Mouse (Mus musculus): ENCODE data around the gene Pigv.

DNA sequence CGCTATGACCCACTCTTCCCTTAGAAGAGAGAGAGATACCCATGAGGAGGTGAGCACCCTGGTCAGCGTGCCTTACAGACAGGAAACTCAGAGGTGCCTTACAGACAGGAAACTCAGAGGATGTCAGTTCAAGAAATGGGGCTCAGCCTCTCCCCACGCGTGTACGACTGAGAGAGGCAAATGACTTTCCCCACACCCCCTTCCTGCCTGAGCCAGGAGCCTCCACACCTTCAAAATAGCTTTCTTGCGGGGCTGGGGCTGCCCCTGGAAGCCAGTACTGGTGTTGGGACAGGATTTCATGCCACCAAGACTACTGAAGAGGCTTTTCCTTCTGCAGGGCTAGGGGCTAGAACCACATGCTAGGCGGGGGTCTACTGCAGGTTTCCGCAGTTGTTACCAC, 51.8 kb downstream of the Pigv start:
- TF ChIP-seq POLR2AphosphoS5 (IDR thresholded peaks at IDR 0.05; ENCODE audit: borderline replicate concordance, low read depth, low read length), result no peak
- no peak for TF ChIP-seq USF1 (IDR thresholded peaks at IDR 0.05; ENCODE audit: low read depth, low read length)
- no peak for TF ChIP-seq CTCF (IDR thresholded peaks at IDR 0.05 in 2 of 3, conservative IDR thresholded peaks at IDR 0.05 in 1 of 3; ENCODE audit: control insufficient read depth in 1 of 3, insufficient read depth in 1 of 3, low read depth in 2 of 3, low read length in 3 of 3, poor library complexity in 1 of 3, severe bottlenecking in 1 of 3)
- no peak for TF ChIP-seq E2F4 (IDR thresholded peaks at IDR 0.05; ENCODE audit: borderline replicate concordance, low read depth, low read length)
- TF ChIP-seq TCF12 (IDR thresholded peaks at IDR 0.05; ENCODE audit: low read depth, low read length), result no peak
- TF ChIP-seq EP300 (IDR thresholded peaks at IDR 0.05; ENCODE audit: low read depth in 1 of 2, low read length in 2 of 2), result no peak
- TF ChIP-seq ZKSCAN1 (IDR thresholded peaks at IDR 0.05; ENCODE audit: low read depth, low read length), result no peak
